Mouse (Mus musculus): ENCODE measurements around the gene Kifap3.
A peak's percentile ranks its signal among the peaks of the same experiment; 100 is the strongest.

Gene Kifap3

GRCm38 (mm10) chr1:163893774-163894527 lies 114.6 kb downstream of the Kifap3 start:
- DNase-seq (ENCODE audit: low spot score in 2 of 2): no peak

GRCm38 (mm10) chr1:163898291-163898764 lies 118.9 kb downstream of the Kifap3 start:
- DNase-seq (ENCODE audit: low spot score in 2 of 2): no peak

GRCm38 (mm10) chr1:163899575-163899974 lies 120.2 kb downstream of the Kifap3 start:
- no peak for DNase-seq (ENCODE audit: low spot score in 2 of 2)

GRCm38 (mm10) chr1:163900168-163900567 lies 120.8 kb downstream of the Kifap3 start:
- no peak for DNase-seq (ENCODE audit: low spot score in 2 of 2)

- no peak for DNase-seq (ENCODE audit: low spot score in 2 of 2)
Observed at GRCm38 (mm10) chr1:163903411-163903810, 124.0 kb downstream of the Kifap3 start.

- DNase-seq (ENCODE audit: low spot score in 2 of 2): peak in 1 of 2 experiments; percentile 2
Observed at GRCm38 (mm10) chr1:163907007-163907811, 127.8 kb downstream of the Kifap3 start.

GRCm38 (mm10) chr1:163908389-163908788 lies 129.0 kb downstream of the Kifap3 start:
- peak in 1 of 2 experiments; percentile 13 for DNase-seq (ENCODE audit: low spot score in 2 of 2)

- peak in 1 of 2 experiments; percentile 24 for DNase-seq (ENCODE audit: low spot score in 2 of 2)
Observed at GRCm38 (mm10) chr1:163910343-163910742, 131.0 kb downstream of the Kifap3 start.

GRCm38 (mm10) chr1:163910785-163911184 lies 131.4 kb downstream of the Kifap3 start:
- peak in 1 of 2 experiments; percentile 15 for DNase-seq (ENCODE audit: low spot score in 2 of 2)

- peak in 1 of 2 experiments; percentile 11 for DNase-seq (ENCODE audit: low spot score in 2 of 2)
Observed at GRCm38 (mm10) chr1:163911981-163912380, 132.6 kb downstream of the Kifap3 start.

- no peak for DNase-seq (ENCODE audit: low spot score in 2 of 2)
Observed at GRCm38 (mm10) chr1:163917349-163918160, 138.2 kb downstream of the Kifap3 start.

GRCm38 (mm10) chr1:163924093-163924492 lies 144.7 kb downstream of the Kifap3 start:
- peak; percentile 38 to 57 for DNase-seq (ENCODE audit: low spot score in 2 of 2)

GRCm38 (mm10) chr1:163928846-163929245 lies 149.5 kb downstream of the Kifap3 start, which contains the start of gene Scyl3:
Gene Scyl3, plus strand, starts transcription at chr1:163929100.
- DNase-seq (ENCODE audit: low spot score in 2 of 2): no peak

GRCm38 (mm10) chr1:163929636-163930457 lies 150.5 kb downstream of the Kifap3 start:
- DNase-seq (ENCODE audit: low spot score in 2 of 2): peak; percentile 94 to 95

GRCm38 (mm10) chr1:163930458-163930794 lies 151.0 kb downstream of the Kifap3 start:
- no peak for DNase-seq (ENCODE audit: low spot score in 2 of 2)

GRCm38 (mm10) chr1:163931801-163932200 lies 152.4 kb downstream of the Kifap3 start:
- no peak for DNase-seq (ENCODE audit: low spot score in 2 of 2)

GRCm38 (mm10) chr1:163934591-163934990 lies 155.2 kb downstream of the Kifap3 start:
- no peak for DNase-seq (ENCODE audit: low spot score in 2 of 2)

GRCm38 (mm10) chr1:163942056-163942455 lies 162.7 kb downstream of the Kifap3 start:
- no peak for DNase-seq (ENCODE audit: low spot score in 2 of 2)

GRCm38 (mm10) chr1:163953396-163953795 lies 174.0 kb downstream of the Kifap3 start:
- DNase-seq (ENCODE audit: low spot score in 2 of 2): no peak

GRCm38 (mm10) chr1:163958036-163958435 lies 178.7 kb downstream of the Kifap3 start:
- DNase-seq (ENCODE audit: low spot score in 2 of 2): peak; percentile 23 to 59
